31 mouse cellular contexts compared by ENCODE assay signal in genomic region chr1:21185196-21185595, GRCm38 (mm10). TPM values are rescaled to one million over a fixed set of nuclear protein-coding genes. Genes with fewer than 3 reads are reported as not detected.
"Had no signal": no experiment of that assay in that cellular context is flagged by ENCODE, and none has a peak within 500 bp of the region (broad histone marks: within the 10 kb centered on the region; RNA-seq: fewer than 3 reads in every experiment).

No protein-coding gene starts in this region.

- DNase-seq: left cerebral cortex, postnatal 4 days; liver; liver, embryonic 13.5 days; liver, postnatal 0 days; lung, adult 18-20 months; lung, adult 2 months; lung, embryonic 14.5 days; lung, postnatal 10 days; lung, postnatal 14 days; lung, postnatal 36 days; lung, postnatal 4 days; midbrain, embryonic 14.5 days had no signal

- H3K9me3 ChIP-seq: limb, embryonic 10.5 days; limb, embryonic 12.5 days; limb, embryonic 13.5 days; limb, embryonic 15.5 days; liver, embryonic 12.5 days; liver, embryonic 13.5 days; liver, embryonic 15.5 days; lung, embryonic 15.5 days; megakaryocyte, embryonic 14.5 days; midbrain, embryonic 10.5 days; midbrain, embryonic 12.5 days; midbrain, embryonic 13.5 days; midbrain, embryonic 15.5 days; neural tube, embryonic 12.5 days had no signal

- H3K27ac ChIP-seq: limb, embryonic 10.5 days; limb, embryonic 12.5 days; limb, embryonic 13.5 days; limb, embryonic 15.5 days; liver, embryonic 12.5 days; liver, embryonic 13.5 days; liver, embryonic 14.5 days; liver, embryonic 15.5 days; lung, embryonic 15.5 days; macrophage; midbrain, embryonic 10.5 days; midbrain, embryonic 12.5 days; midbrain, embryonic 13.5 days; midbrain, embryonic 15.5 days; neural tube, embryonic 12.5 days had no signal

- H3K4me1 ChIP-seq: limb, embryonic 10.5 days; limb, embryonic 12.5 days; limb, embryonic 13.5 days; limb, embryonic 15.5 days; liver, embryonic 12.5 days; liver, embryonic 13.5 days; liver, embryonic 15.5 days; lung, embryonic 15.5 days; megakaryocyte, embryonic 14.5 days; midbrain, embryonic 10.5 days; midbrain, embryonic 12.5 days; midbrain, embryonic 13.5 days; midbrain, embryonic 15.5 days; neural tube, embryonic 12.5 days had no signal

- H3K4me3 ChIP-seq: limb, embryonic 10.5 days; limb, embryonic 12.5 days; limb, embryonic 13.5 days; limb, embryonic 15.5 days; liver, embryonic 12.5 days; liver, embryonic 13.5 days; liver, embryonic 15.5 days; lung, embryonic 15.5 days; megakaryocyte, embryonic 14.5 days; midbrain, embryonic 10.5 days; midbrain, embryonic 12.5 days; midbrain, embryonic 13.5 days; midbrain, embryonic 15.5 days; myocyte; neural tube, embryonic 12.5 days had no signal

- H3K36me3 ChIP-seq: limb, embryonic 10.5 days; limb, embryonic 12.5 days; limb, embryonic 13.5 days; limb, embryonic 15.5 days; liver, embryonic 12.5 days; liver, embryonic 13.5 days; liver, embryonic 15.5 days; lung, embryonic 15.5 days; midbrain, embryonic 10.5 days; midbrain, embryonic 12.5 days; midbrain, embryonic 13.5 days; midbrain, embryonic 15.5 days; neural tube, embryonic 12.5 days had no signal

- H3K27me3 ChIP-seq: limb, embryonic 12.5 days; limb, embryonic 13.5 days; limb, embryonic 15.5 days; liver, embryonic 12.5 days; liver, embryonic 13.5 days; liver, embryonic 15.5 days; lung, embryonic 15.5 days; megakaryocyte, embryonic 14.5 days; midbrain, embryonic 12.5 days; midbrain, embryonic 13.5 days; midbrain, embryonic 15.5 days; neural tube, embryonic 12.5 days had no signal

RNA-seq across cellular contexts. Expression of gene Gsta3, which starts 55.2 kb away (rescaled TPM):
- total RNA-seq: megakaryocyte, adult 5-6 weeks; megakaryocyte-erythroid progenitor cell, adult 5-6 weeks; midbrain, postnatal 0 days had no signal
- polyA plus RNA-seq: limb, embryonic 10.5 days had no signal
